Mouse (Mus musculus) urinary bladder, adult 18-20 months (tissue): ENCODE measurements at regions not wholly inside any gene's neighbourhood (a gene's known extent, or its start where the extent isn't known, plus 50 kb on each side); places are given as distances from the start of the nearest gene placed in this dataset.
"Not testable (repeated sequence)": the region's sequence is repeated elsewhere in the genome, so short reads cannot be mapped to it uniquely, and the experiment has no call there.

ENCODE experiments used
- DNase-seq, 2 experiments: peaks; one replicate each; pipeline ENCODE4 v3.0.0; 2022; ENCODE audit warnings: low spot score in 2 of 2, mixed read lengths in 2 of 2

DNA sequence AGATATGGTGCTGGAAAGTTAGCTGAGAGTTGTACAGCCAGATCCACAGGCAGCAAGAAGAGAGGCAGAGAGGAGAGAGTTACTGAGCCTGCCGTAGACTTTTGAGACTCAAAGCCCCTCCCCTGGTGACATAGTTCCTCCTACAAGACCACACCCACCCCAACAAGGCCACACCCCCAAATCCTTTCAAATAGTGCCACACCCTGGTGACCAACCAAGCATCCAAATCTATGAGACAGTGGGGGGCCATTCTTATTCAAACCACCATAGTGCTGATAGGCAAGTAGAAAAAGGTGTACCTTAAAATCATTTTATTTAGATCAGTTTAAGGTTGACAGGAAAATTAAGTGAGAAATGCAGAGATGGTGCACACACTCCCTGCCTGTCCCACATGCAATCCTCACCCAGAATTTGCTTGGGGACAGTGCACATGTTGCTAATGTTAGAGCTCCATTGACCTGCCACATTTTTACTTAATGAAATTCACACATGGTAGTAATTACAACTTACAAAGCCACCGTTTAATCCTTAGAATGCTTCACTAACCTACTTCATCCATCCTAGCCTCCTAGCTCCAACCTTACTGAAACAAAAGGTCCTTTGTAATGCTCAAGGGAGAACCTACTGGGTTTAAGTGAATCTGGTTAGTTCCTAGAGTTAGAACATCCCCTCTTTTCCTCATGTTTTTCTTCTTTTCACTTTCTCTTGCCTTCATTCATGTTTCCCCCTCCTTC, 86.5 kb downstream of the Phlda1 start:
- no peak for DNase-seq

DNA sequence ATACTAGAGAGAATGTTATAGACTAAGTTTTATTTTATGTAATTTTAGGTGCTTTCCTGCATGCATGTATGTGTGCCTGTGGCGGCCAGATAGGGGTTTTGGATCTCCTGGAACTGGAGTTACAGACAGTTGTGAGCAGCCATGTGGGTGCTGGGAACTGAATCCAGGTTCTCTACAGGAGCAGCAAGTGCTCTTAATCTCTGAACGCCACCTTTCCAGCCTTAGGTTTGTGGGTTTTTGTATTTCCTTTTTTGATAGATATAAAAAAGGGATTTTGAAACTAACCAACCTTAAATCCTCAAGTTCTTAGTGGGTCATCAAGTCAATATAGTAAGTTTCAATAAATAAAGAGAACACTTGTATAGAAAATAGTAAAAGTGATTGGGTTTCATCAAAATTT, 87.2 kb downstream of the Phlda1 start:
- no peak for DNase-seq

DNA sequence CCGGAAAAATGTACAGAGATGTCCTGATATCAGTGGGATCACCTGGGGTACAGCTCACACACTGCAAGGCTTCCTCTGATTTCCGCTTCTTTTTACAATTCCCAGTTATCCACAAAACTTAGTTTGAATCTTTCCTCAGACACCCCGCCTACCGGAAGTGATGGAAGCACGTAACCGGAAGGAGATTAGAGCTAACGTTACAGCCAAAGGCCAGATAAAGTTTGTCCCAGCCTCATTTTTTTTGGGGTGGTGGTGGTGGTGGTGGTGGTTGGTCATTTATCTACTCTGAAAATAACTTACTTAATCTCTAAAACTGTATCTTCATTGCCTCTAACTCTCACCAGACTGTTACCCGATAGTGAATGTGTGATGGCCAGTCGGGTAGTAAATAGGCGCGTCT, 88.1 kb downstream of the Phlda1 start:
- DNase-seq = no peak

DNA sequence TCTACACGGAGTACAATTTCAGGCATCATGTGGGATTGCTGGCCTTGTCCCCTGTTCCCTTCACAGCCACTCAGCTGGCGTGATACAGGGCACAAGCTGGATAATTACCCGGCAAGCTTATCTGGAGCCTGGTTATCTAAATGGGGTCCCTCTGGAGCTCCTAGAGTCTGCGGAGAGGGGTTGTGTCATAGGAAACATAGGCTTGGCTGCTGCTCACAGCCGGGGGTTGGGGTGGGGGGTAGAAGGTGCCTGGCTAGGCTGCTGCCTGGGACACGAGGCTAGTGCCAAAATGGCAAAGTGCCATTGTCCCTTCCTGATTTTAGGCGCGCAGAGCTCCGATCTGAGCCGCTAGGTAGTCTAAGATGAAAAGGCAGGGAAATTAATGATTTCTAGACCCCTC, 88.6 kb downstream of the Phlda1 start:
- no peak for DNase-seq

DNA sequence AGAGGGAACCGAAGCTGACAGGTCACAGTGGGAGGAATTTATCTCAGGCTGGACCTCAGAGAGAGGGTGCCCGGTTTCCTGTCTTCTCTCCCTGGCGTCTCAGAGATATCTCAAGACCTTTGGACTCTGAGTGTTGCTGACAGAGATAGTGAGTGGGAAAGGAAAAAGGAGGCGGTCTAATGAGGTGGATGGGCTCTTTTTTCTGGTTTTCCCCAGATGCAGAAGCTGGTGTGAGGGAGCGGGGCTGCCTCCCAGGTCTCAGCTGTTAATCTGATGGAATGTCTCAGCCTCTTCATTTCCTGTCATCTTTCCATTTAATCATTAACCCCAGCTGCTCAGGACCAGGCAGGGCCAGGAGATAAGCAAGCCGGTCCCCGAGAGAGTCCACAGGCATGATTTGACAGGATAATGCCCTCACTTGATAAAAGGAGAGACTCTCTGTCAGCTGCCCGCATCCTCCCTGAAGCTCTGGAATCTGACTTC, 89.5 kb downstream of the Phlda1 start:
- DNase-seq = no peak

DNA sequence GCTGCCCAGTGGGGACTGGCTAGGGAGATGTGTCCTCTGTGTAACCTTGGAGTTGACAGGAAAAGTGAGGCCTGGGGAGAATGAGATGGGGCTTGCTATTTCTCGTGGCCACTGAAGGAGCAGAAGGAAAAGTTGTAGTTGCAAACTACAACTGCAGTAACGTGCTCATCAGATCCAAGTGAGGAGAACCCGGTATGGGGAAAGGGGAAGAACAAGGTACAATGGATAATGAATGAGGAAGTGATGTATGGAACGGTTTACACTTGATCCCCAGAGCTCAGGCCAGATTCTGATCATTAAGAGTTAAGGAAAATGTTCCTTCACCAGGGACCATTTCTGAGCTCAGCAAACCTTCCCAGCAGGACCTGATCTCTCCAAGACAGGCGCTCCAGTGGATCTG, 92.6 kb downstream of the Phlda1 start:
- no peak for DNase-seq

DNA sequence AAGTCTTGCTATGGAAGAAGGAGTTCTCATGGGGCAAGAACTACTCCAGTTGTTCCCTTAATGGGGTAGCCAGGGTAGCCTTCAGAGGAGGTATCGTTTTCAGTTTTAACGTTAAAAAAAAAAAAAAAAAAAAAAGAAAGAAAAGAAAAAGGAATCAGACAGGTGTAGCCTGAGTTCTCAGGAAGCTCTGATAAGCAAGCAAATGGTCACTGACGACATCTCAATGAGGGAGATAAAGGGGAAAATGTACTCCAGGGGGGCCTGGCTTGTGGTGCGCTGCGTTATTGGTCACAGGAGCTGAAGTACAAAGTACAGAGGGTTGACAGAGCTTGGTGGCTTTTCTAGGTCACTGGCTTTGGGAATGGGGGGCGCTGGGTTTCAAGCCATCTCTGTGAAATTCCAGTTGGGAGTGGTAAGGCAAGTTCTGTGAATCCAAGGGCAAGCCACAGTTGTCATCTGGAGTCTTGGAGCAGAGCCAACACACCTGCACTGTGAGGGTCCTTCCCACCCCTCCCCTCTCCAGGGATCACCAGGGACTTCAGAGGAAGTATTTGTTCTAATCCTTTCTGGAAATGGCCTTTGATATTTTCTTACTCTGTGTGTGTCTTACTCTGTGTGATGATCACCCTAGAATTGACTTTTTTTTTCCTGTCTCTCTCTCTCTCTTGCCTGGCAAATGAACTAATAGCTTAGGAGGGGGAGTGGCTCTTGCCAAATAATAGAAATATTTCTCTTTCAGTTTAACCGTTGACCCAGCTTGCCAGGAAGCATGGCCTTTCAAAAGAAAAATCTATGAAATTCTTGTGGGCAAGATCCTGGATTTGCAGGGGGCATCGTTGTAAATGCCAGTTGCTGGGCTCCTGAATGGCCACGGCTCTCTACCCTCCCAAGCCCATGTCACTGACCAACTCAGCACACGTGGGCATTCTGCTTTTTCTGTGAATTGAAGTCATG, 93.5 kb downstream of the Phlda1 start:
- no peak for DNase-seq

DNA sequence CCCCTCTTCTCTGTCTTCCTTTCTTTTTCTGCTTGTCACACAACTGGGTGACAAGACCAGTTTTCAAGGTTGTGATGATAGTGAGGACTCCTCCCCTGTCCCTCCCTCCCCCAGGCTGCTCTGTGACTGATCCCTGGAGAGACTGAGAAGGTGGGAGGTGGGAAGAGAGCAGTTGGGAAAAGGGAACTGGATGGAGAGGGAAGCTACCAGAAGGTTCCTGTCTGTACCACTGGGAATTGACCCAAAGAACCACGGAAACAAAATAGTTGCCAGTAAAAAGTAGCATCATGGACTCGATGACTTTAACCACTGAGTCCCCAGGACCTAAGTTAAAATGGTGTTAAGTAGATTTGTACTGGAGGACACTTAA, 94.2 kb downstream of the Phlda1 start:
- DNase-seq = no peak

DNA sequence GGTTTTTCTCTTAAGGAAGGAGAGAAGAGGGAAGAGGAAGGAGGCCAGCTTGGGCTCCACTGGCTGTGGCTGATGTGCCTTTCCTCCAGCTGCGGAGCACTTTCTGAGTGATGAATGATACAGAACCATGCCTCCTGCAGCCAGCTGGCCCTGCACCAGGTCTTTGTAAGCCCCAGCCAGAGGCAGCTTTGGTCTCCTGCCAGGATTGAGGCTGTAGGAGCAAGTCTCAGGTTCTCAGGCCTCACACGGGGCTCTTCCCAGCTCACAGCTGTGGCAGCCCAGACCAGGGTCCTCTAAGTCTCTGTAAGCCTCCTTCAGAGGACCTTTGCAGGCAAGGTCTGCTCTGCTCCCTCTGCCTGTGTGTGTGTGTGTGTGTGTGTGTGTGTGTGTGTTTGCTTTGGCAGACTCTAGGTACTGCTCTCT, 94.6 kb downstream of the Phlda1 start:
- DNase-seq = peak; percentile 47 to 60

DNA sequence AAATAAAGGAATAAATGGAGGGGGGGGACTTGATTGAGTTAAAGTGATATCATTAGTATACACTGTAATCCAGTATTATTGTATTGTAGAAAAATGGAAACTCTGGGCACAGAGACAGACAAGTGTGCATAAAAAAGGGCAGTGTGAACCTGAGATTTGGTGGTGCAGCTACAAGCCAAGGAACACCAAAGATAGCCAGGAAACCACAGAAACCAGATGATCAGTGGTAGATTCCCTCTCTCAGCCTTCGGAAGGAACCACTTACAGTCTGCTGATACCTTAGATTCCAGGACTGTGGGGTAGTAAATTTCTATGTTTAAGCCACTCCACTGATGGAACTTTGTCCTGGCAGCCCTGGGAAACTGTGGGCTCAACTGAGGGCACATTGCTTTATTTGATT, 97.1 kb downstream of the Phlda1 start:
- DNase-seq = no peak

DNA sequence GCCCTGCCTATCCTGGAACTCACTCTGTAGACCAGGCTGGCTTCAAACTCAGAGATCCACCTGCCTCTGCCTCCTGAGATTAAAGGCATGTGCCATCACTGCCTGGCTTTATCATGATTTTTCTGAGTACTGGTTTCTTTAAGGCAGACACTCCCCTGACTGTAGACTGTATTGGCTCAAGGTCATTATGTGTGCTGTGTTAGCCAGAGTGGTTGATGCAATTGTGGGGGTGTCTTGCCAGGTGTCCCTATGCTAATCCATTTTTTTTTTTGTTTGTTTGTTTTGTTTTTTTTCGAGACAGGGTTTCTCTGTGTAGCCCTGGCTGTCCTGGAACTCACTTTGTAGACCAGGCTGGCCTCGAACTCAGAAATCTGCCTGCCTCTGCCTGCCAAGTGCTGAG, 101.3 kb downstream of the Phlda1 start:
- DNase-seq = not testable (repeated sequence)

DNA sequence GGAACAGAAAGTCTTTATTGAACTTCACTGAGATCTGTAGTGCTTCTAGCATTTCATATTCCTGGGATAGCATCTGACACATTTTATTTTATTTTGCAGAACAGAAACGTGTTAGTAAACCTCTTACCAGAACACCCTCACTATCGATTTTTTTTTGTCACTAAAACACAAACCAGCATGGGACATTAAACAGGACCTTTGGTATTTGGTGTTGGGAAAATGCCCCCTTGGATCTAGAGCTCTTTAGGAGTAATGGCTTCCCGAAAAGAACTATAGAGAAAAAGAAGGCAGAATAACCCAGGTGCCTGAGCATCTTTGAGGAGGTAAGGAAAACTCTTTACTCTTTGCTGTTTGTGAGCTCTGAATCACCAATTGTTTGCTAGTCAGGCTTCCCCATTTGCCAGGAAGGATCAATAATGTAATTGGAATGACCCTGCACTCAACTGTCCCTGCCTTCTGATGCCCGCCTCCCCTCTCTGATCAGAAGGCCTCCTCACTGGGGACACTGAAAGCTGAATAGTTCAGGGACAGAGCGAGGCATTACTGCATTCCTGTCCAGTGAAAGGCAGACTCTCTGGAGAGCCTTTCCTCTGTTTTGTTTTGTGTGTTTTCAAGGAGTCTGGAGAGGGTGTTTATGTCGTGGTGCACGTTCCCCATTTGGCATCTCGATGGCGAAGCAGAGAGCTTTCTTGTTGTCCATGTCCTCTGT, 102.5 kb downstream of the Phlda1 start:
- no peak for DNase-seq

DNA sequence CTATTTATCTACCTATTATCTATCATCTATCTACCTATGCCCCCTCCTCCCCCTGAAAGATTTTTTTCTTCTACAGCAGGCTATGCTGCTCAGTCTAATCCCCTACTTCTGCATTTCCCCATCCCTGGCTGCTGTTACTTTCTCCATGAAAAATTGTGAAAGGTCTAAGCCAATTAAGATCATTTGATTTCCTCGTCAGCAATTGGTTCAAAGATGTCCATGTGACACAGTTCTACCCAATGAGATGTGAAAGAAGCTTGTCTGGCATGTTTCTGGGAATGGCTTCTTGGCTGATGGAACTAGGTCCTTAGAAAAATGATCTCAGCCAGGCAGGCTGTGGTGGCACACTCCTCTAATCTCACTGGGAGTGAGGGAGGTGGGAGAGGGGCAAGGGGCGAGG, 103.8 kb downstream of the Phlda1 start:
- DNase-seq = no peak

DNA sequence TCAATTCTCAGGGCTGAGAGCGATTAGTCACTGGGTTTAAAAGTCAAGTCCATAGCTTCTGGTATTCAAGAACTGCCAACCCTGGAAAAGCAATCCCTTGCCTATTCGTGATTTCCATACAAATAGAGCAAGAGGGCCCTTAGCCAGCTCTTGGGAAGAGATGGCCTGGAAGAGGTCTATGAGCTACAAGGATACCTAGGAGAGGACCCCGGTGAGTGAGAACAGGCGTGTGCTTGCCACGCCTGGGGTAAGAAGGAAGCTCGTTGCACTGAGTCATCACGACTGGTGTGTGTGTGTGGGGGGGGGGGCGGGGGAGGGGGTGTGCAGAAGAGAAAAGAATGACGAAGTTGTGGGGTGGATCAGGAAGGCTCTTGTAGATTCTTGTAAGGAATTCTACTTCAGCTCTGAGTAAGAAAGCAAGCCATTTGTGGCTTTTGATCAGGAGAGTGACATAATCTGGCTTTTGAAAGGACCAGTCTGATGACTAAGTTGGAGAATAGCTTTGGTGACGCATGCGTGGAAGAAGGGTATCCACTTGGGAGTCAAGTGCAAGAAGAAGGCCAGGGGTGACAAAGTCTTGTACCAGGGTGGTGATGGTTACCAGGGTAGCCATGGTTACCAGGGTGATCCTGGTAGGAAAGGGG, 113.7 kb downstream of the Phlda1 start:
- DNase-seq = no peak

DNA sequence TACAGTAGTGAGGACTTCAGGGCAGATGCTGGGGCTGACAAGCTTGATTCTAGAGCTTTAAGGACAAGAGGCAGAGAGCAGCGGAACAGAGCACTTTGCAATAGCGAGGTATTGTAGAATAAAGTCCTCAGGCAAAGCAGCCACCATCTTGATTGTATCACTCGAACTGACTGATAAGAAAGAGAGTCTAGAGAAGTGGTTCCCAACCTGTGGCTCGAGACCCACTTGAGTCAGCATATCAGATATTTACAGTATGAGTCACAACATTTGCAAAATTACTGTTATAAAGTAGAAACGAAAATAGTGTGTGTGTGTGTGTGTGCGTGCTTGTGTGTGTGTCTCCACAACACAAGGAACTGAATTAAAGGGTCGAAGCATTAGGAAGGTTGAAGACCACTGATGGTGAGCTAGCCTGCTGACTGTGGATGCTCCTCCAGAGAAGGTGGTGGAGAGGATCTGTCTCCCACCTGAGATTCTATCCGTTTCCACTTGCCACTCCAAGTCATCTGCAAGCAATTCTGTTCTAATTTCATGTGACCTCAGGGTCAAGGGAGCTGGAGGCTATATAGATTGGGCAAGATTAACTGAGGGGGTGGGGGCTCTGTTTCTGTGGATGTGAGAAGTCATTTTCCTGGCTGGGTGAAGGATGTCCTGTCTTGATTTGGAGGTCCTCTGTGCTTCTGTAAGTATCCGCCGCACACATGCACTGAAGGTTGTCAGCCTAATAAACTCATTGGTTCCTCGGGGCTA, 115.0 kb downstream of the Phlda1 start:
- DNase-seq = no peak

DNA sequence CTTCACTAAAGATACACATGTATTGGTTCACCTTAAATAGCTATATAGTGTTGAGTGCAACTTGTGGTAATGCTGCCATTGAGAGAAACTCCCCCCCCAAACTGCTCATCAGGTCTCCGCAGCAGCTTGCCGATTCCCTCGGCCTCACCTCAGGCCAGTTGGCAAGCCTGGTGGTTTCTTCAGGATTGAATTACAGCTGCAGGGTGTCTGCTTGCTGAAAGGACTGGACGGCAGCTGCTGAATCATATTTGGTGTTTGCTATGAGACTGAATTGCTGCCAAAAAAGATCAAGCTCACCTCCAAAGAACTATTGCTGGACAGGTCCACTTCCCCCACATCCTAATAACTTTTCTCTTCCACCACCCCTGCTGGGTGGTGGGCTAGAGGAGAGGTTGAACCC, 116.7 kb downstream of the Phlda1 start:
- no peak for DNase-seq

DNA sequence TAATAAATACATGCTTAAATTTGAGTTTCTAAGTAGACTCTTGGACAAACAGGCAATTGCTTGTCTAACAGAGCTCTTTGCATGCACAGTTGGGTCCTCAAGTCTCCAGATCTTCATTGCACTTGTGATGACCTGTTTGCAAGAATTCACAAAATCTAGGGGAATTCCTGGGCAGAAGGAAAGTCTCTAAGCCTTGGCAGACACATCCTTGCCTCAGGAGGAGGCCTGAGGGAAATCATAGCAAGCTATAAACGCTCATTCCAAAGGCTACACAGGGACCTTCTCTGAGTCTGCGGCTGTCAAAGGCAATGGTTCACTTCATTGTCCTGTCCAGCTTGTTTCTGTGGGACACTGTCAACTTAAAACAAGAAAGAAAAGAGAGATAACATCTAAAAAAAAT, 117.9 kb downstream of the Phlda1 start:
- no peak for DNase-seq

DNA sequence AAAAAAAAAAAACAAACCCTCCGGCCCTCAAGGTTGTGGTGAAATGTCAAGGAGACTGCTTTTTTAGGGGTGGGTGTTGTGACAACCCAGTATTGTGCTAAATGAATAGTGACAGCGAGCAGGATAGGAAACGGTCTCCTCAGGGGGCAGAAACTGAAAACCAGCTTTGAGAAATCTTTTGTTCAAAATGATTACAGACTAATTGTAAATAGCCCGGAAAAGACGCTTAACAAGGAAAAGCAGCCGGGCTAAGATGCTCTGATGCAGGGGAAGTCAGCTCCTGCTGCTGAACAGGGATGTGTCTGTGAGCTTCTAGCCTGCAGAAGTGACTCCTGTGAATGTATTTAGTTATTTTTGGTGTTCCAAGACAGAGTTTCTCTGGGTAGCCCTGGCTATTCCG, 118.5 kb downstream of the Phlda1 start:
- no peak for DNase-seq

DNA sequence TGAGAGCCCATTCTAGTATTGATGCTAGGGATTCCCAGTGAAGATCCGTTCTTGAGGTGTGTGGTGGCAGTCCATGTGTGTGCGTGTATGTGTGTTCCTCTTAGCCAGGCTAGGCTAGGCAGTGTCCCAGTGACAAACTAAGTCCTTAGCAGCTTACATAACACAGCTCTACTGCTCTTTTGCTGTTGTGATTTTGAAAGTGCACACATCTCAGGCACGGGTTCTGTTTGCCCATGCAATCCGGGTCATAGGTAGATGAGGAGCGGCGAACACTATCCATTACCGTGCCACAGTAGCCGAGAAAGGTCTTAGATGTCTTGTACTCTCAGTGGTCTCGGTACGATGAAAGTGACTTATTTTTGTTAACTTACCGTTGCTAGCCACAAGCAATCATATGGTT, 119.5 kb downstream of the Phlda1 start:
- no peak for DNase-seq

DNA sequence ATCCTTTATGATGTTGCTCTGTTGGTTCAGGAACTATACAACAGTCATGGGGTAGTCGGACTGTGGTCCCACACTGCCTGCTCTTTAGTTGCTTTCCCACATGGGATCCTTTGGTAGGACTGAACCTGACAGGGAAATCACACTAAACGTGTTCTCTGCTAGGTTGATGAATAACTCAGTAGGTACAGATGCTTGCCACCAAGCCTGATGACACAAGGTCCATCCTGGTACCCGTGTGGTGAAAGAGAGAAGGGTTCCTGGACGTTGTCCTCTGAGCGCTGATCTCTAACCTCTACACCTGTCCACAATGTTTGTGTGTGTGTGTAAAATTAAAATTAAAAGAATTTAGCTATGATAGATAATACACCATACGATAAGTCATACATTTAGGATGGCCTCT, 119.9 kb downstream of the Phlda1 start:
- no peak for DNase-seq

DNA sequence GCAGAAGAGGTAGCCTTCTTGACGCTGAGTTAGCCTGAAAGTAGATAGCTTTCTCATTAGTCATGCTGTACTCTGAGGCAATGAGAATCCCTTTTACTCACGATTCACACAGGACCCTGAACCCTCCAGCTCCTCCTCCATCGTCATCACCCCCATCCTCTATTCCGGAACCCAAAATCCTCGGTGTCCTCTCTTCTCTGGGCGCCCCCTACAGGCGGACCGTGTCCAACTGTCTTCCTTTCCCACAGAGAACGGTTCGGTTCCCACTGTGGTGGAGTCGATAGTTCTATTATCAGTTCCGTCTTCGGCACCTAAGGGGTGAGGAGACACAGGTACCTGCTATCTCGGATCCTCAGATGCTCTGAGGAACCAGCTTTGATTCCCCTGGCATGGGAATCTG, 130.2 kb downstream of the Phlda1 start:
- DNase-seq = no peak
